Mouse (Mus musculus): ENCODE results near the gene Igf1r. TPM values are rescaled to one million over a fixed set of nuclear protein-coding genes. Genes with fewer than 3 reads are reported as not detected.

Gene Igf1r
- polyA plus RNA-seq (2014; fragmentation: Illumina TruSeq; extraction: RNeasy Lipid Tissue Mini Kit (QIAGEN cat#74804); ENCODE audit: low read depth, low replicate concordance) = 37.7 TPM

GRCm38 (mm10) chr7:67952777-67953700 is at the start of gene Igf1r:
Gene Igf1r, plus strand, starts transcription at chr7:67952827.

DNA sequence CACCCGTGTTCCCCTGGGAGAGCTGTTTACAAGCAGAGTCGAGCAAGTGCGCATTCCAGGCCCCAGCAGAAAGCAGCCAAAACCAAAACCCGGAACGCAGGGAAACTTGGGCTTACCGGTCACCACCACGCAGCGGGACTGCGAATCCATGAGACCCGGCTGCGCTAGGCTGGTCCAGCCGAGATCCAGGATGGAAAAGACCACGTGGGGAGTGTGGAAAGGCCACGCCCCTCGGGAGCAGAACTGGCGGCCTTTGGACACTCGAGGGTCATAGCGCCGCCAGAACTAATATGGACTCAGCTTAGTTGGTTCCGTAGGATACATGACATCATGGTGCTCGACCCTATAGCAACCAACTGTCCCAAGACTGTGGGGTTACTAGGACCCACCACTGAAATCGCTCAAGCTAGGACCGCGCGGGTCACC is 311.4 kb downstream of the Igf1r start, which contains the start of gene Pgpep1l:
TSS of gene Pgpep1l (minus strand) at position 206 of the 426 bp plus-strand sequence.

DNA sequence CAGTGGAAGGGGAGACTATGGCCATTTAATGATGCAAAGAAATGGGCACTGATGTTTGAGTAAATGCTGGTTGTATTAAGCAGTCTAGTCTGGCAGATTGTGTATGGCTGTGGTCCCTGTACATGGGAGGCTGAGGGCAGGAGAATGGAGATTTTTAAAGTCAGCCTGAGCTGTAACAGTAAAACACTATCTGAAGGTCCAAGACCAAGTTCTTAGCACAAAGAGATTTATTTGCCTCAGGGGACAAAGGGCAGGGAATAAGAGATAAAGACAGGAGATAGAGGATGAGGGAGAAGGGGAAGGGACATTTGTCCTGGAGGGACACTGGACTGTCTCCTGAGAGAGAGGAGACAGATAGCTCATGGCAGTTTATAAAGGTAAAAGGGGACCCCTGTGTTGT is 320.9 kb downstream of the Igf1r start, which contains the start of gene Fam169b:
TSS of gene Fam169b (plus strand) at position 325 of the 400 bp plus-strand sequence.

Other genes with a start within 250 kb of the Igf1r start
- 12.5 TPM for gene Synm, start 193.1 kb upstream of the Igf1r start, polyA plus RNA-seq (2014; fragmentation: Illumina TruSeq; extraction: RNeasy Lipid Tissue Mini Kit (QIAGEN cat#74804); ENCODE audit: low read depth, low replicate concordance)

Measured in adipose tissue, adult 10 weeks (tissue).